Mouse (Mus musculus) activated CD4-positive, CD25-positive, alpha-beta regulatory T cell, adult 4 months (primary cell): ENCODE data around the gene Zik1. TPM values are rescaled to one million over a fixed set of nuclear protein-coding genes. Genes with fewer than 3 reads are reported as not detected.
A peak's percentile ranks its signal among the peaks of the same experiment; 100 is the strongest.

ENCODE experiments used
- ATAC-seq: one replicate; pipeline ENCODE4 v1.8.0; 2017
- polyA plus RNA-seq, 2 experiments: library from polyadenylated mRNA; unstranded; fragments of 100-300 nt; shearing (Covaris generic); gene quantifications; one replicate each; pipeline ENCODE4 v1.2.1; 2017

Zik1 gene
- polyA plus RNA-seq, result 1 to 10 TPM; 1.5 to 2.7 TPM

DNA sequence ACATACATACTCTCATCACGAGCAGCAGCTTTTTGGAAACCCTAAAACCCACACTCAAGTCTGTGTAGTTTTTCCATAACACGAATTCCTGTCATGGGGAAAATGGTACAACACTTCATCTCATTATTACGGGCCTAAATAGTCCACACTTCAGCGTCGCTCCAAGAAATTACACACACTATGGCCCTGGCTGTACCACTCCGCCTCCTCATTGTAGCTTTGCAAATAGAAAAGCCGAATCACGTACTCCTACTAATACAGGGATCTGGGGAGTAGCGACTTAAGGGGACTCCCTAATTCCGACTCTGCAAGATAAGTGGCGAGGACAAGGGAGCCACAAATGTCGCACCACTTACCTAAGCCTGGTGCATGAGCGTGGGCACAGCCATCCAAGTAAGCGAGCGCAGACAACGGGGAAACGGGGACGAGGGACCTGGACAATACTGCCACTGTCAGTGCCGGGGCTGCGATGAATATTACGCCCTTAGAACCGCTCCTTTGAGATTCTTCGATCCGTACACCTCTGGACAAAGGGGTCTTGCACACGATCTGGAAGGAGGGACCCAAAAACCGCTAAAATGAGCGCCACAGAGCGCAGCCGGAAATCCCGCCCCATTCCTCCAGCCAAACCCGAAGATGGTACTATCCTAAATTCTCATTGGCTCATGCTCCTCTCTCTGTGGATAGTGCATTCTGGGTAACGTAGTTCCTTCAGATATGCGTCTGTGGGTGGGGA is at the start of gene Zik1:
Gene Zik1 (minus strand): TSS at position 609 of the 736 bp plus-strand sequence.
- ATAC-seq, result peak; percentile 97

DNA sequence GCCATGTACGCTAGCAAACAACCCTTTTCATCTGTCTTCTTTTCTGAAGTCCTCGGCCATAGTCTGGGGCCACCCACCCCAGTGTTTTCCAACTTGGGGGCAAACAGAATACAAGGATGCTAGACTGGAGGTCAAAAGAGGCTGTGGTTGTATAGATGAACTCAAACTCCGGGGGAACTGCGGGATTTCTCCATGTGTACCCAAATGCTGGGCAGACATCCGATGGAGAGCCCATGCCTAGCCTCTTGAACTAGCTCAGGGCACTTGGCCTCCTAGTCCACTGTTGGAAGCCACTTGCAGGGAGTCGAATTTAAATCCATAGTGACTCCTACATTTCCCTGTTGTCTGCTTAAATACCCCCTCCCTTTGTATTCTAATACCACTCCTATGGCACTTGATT is 384 bp upstream of the Zik1 start:
- ATAC-seq, result no peak

DNA sequence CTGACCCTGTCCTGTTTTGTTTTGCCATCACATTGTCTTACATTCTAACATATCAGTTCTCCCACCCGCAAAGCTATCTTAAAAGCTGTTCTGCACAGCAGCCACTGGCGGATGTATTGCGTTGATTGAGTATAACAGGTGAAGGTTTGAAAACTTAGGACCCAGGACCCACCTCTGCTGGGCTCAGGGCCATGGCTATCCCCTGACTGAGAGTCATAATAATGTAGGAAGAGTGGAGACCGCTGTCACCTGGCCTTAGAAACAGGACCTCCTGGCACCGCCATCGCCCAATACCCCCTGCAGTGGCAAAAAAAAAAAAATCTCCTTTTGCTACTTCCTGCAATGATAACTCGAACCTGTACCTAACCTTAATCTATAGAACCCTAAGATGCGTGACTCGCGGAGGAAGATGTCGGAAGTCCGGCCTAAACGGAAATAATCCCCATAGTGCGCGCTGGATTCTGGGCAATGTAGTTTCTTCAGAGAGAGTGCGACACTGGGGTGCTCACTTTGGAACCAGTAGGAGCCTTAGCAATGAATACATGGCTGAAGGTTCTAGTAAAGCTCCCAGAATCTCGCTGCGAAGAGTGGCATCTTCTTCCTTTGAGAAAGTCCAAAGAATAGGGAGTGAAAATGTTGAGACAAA is 14.5 kb downstream of the Zik1 start:
- ATAC-seq, result peak; percentile 61

DNA sequence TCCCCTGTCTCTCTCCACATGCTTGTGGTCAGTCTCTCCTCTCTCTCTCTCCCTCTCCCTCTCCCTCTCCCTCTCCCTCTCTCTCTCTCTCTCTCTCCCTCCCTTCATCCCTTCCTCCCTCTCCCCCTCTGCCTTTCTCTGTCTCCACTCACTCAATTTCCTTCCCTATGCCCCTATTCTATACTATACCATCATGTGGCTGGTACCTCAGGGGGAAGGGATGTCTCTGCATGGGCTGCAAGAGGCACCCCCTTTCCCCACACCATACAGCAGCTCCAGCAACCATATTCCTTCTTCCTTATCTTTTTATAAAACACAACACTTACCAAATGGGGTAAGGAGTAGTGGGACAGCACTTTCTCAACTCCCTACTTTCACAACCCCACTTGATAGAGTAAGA is 15.4 kb downstream of the Zik1 start:
- ATAC-seq, result no peak

DNA sequence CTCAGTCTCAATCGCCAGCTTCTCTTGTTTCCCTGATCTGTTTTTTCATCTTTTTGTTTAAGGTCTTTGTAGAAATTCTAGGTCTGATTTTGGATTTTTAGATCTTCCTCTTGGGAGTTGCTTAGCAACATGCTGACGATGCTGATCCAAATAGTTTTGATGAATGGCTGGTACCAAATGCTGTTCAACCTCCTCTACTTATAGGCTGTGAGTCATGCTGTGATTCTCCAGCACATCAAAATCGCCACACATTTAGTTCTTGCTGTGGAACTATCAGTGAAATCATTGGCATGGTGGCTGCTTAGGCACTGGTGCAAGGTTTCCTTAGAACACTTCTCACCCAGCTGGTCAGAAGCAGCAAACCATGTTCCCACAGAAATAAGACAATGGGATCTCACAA is 37.0 kb downstream of the Zik1 start:
- ATAC-seq, result no peak

DNA sequence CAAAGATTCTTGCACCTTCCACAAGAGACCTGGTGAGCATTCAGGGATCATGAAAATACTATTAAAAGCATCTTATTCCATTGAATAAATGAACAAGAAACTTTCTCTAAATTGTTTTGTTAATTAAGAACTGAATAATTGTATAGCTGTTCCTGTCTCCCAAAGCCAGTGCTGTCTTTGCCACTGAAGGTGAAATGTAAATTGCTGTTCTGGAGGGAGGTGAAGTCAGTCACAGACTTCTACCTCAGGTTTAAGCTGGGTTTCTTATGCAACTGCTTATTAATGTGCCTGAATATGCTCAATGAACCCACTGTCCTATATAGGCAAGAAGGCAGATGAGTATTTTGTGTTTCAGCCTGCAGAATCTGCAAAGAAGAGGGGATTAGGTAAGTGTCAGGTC is 52.2 kb downstream of the Zik1 start, which contains the start of gene Vmn1r67:
Gene Vmn1r67 (plus strand): TSS at position 301 of the 400 bp plus-strand sequence.
- ATAC-seq, result no peak

Other genes with a start within 250 kb of the Zik1 start
- gene Vmn1r66, start 217.4 kb downstream of the Zik1 start, polyA plus RNA-seq, result not detected
- not detected for gene Vmn1r67, start 52.1 kb downstream of the Zik1 start, polyA plus RNA-seq
- under 1 TPM in 1 of 2 experiments, not detected in 1; 0.12 TPM for gene Vmn1r68, start 63.1 kb upstream of the Zik1 start, polyA plus RNA-seq
- gene Vmn1r69, start 118.3 kb upstream of the Zik1 start, polyA plus RNA-seq, result not detected
- gene Vmn1r70, start 136.1 kb upstream of the Zik1 start, polyA plus RNA-seq, result under 1 TPM in 1 of 2 experiments, not detected in 1; 0.07 TPM
- under 1 TPM in 1 of 2 experiments, not detected in 1; 0.28 TPM for gene Nlrp4b, start 192.4 kb upstream of the Zik1 start, polyA plus RNA-seq